Mouse (Mus musculus): Measurements from ENCODE around the gene Ust. TPM values are rescaled to one million over a fixed set of nuclear protein-coding genes. Genes with fewer than 3 reads are reported as not detected.

The Ust gene
- polyA plus RNA-seq (2015; fragmentation: Nextera tagmentation; extraction: Ambion mirVana): 12.6 and 12.7 TPM in 2 replicates

DNA sequence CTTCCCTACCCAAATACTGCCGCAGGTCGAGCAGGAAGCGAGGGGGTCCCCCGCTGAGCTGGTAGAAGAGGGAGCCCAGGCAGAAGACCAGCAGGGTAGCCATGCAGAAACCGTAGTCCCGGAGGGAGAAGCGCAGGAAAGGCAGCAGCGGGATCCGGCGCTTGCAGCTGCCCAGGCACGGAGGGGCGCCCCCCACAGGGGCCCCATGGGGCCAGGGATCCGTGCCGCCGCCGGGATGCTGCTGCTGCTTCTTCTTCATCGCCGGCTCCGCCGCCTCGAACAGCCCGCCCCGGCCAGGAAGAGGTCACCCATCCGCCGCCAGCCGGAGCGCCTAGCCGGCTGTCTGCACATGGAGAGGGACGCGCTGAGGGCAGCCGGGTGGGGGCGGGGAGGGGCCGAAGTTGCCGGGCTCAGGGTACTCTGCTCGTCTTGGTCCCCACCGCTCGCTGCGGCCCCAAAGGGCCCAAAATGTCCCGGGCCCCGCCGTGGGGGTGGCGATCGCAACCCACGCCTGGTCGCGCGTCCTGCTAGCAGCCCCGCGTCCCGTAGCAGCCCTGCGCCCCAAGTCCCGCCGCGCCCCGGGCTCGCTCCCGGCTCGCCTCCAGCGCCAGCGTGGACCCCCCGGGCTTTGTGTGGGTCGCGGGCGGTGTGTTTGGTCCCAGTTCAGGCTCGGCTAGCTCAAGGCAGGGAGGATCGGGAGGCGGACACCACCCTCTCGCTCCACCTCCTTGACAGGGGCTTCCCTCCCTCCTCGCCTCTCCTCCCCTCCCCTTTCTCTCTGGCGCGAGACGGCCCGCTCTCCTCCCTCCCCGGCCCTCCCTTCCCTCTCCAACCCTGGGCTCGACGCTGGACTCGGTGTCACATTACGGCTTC, at the start of gene Ust:
Gene Ust (minus strand): TSS at position 685 of the 873 bp plus-strand sequence.

